Mouse (Mus musculus) left cerebral cortex, adult 8-10 months (tissue): Measurements from ENCODE around the gene Egln1. TPM values are rescaled to one million over a fixed set of nuclear protein-coding genes. Genes with fewer than 3 reads are reported as not detected.

ENCODE experiments used
- DNase-seq, 2 experiments: peaks; one replicate each; pipeline ENCODE4 v3.0.0; 2022; ENCODE audit warnings: low spot score in 2 of 2
- total RNA-seq, 4 experiments: library from RNA; stranded (reverse); gene quantifications; 2 replicates each; pipeline ENCODE4 v1.2.4; 2022

The Egln1 gene
- total RNA-seq = 10 to 100 TPM; 58.3 to 63.5 (median 62.1) TPM

DNA sequence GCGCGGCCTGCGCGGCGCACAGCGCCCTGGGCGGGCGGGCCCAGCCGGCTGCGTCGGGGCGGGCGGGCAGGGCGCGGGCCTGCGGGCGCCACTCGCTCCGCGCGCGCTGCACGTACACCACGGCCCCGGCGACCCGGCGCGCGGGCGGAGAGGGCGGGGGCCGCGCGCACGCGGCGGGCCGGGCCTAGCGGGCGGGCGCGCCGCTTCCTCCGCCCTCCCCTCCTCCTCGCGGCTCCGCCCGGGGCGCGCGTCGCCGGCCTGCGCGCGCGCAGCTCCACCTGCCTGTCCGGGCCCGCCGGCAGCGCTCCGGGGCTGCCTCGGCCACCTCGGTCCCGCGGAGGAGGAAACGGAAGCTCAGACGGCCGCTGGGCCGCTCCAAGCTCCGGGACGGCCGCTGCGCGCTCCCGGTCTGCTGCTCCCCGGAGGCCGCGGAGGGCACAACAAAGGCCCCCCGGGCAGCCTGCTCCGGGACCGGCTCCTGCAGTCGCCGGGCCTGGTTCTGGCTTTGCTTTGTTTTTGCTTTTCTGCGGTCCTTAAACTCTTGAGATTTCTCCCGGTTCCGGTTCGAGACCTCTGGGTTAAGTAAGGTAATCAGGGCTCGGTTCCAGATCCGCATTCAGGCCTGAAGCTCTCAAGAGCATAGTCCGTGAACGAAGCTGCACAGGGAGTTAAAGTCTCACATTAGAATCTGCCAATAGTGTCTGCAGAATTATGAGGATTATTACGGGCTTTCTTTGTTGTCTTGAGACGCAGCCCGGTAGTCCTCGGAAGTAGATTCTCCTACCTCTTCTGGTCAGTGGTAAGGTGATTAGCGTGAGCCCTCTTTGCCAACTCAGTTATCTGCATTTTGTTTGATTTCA, at the start of gene Egln1:
Gene Egln1 (minus strand): TSS at position 116 of the 860 bp plus-strand sequence.
- peak; percentile 45 to 77 for DNase-seq

DNA sequence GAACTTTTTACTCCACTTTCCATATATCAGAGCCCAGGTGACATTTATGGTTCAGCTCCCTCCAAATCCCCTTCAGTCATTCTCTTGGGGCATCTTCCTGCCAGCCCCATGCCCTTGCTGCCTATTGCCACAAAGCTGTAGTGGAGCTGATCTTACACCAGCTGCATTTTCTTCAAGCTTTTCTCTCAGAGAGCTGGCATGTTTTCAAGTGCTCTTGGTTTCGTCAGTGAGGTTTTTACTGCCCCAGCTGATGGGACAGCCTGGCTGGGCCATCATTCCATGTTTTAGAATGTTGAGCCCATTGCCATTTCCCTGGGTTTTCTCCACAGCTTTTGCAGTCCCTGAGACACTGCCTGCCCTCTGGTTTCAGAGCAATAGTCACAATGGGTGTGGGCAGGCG, 46.7 kb upstream of the Egln1 start:
- no peak for DNase-seq

DNA sequence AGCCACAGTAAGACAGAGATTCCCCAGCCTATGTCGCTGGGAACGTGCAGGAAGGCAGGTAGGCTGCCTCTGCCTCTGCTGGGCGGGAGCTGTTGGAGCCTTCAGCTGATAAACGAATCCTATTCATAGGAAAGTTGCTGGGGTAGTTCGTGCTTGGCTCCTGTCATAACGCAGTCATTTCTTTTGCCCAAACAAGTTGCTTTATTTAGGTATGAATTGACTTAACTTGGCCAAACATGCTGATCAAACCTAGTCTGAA, 42.5 kb upstream of the Egln1 start:
- DNase-seq = no peak

DNA sequence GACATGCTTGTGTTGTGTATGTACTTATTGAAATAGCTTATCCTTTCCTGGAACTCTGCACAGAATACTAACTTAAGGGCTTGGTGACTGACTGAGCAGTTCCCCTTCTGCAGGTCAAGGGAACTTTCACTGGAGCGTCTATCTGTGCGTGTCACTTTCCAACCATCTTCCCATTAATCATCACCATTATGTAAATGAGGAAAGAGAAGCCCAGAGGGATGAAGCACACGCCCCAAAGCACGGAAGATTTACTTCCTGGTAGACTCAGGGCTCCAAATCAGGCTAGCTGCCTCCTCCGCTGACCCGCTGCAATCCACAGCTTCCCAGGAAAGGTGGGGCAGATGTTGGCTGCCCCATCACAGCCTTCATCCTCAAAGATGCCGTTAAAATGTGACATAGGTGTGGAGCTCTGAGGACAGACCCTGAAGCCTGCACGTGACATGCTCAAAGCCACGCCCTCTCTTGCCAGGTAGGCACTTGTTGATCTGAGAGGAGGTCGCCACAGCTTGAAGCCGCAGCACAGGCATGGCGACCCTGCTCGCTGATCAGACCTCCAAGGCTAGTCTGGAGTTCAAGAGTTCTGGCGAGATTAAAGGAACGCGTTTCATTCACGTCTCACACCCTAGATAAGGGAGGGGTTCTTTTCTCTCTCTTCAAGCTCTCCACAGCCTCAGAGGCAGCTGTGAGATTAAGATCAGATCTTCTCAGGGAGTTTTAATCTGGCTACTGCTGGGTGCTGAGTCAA, 42.0 kb upstream of the Egln1 start:
- DNase-seq = no peak

DNA sequence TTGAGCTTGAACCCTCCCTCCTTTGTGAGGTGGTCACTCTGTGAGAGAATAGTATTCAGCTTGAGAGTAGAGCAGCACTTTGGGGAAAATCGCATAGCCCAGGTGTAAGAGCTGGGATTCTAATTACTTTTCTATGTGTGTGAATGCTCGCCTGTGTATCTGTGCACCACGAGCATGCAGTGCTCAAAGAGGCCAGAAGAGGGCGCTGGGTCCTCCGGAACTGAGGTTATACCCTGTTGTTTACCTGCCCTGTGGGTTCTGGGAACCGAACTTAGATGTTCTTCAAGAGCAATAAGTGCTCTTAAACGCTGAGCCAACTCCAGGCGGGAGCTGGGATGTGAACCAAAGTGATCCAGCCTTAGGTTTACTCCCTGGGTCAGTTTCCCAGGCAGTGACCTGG, 31.7 kb upstream of the Egln1 start:
- no peak for DNase-seq

DNA sequence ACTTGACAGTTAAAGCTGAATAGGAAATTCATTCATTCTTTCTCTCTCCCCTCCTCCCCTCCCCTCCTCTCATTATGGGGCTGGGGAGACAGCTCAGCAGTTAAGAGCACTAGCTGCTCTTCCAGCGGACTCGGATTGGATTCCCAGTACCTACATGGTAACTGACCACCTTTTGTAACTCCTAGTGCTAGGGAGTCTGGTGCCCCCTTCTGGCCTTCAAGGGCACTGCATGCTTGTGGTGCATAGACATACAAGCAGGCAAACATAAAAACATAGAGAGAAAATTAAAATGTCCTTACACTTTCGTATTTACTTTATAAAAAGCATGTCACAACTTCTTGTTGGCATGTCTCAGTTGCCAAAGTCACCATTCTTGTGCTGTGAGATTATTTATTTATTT, 30.9 kb upstream of the Egln1 start:
- DNase-seq = no peak

DNA sequence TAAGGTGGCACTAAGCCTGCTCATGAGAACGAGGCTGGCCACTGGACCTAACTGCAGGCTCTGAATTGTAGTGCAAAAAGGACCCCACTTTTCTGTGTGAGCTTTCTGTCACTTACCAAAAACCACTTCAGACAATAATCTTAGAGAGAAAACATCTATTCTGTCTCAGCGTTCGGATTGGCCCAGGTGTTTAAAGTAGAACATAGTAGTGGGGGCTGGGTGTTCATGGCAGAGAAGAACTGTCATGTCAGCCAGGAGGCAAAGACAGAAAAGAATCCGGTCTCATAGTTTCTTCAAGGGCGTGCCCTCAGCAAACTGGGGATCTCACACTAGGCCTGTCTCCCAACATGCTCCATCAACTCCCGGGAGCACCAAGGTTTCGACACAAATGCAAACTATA, 28.9 kb upstream of the Egln1 start:
- no peak for DNase-seq

DNA sequence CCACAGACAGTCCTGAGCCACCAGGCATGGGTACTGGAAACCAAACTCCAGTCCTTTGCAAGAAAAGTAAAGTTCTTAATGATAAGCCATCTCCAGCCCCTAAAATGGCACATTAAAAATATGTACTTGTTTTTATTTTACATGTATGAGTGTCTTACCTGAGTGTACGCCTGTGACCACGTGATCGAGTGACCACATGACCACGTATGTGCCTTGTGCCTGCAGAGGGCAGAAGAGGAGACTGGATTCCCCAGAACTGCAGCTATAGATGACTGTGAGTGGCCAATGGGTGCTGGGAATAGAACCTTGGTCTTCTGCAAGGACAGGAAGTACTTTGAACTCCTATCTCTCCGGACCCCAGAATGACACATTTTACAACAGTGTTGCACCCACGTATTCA, 27.1 kb upstream of the Egln1 start:
- DNase-seq = no peak

DNA sequence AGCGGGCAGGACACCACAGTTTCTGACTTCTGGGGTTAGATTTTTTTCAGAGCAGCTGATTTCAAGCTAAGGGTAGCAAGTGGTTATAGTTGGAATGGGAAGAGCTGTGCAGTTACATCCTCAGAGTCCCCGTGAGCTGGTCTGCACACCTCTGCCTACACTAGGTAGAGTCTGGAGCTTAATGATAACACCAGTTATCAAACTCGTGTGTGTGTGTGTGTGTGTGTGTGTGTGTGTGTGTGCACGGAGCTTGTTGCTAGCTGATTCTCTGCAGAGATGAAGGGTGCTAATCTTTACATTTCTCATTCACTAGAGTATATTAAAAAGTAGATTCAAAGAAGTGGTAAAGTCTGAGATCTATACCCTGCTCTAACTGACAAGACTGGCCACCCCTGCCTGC, 25.1 kb upstream of the Egln1 start:
- DNase-seq = no peak

DNA sequence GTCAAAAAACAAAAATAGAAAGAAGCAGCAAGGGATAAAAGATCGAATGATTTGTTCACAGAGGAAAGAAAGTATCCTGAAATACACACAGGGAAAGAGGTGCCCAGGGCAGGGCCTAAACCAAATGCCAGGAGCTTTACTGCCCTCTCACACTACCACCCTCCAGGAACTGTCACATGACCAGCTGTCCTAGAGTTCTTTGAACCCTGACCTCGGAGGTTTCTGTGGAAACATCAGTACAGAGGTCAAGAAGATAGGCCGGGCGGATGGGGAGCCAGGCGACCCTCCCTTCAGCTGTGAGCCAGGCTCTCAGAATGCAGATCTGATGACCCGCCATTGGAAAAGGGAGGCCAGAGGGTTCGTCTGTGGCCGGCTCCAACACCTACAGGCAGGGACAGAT, 24.1 kb upstream of the Egln1 start:
- no peak for DNase-seq

DNA sequence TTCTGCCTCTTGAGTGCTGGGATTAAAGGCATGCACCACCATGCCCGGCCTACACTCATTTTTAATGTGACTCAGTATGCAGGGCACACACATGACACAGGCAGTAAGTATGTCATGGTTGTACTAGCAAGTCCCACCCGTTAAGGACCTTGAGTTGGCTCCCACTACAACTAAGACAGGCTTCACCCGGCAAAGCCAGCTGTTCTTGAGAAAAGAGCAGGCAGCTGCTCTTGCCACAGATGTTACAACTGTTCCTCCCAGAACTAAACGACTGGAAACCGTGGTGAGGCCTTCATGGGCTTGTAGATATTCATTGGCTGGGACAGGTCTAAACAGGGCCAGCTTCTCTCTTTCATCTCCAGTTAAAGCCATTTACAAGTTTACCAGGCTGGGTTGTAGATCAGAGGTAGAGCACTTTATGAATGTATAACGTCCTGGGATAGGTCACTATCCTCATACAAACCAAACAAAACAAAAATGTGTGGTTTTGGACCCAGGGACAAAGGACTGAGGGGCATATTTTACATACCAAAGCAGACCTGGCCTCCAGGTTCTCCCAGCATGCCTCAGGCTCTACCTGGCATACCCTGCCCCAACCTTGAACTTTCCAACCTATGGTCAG, 21.3 kb upstream of the Egln1 start:
- no peak for DNase-seq

DNA sequence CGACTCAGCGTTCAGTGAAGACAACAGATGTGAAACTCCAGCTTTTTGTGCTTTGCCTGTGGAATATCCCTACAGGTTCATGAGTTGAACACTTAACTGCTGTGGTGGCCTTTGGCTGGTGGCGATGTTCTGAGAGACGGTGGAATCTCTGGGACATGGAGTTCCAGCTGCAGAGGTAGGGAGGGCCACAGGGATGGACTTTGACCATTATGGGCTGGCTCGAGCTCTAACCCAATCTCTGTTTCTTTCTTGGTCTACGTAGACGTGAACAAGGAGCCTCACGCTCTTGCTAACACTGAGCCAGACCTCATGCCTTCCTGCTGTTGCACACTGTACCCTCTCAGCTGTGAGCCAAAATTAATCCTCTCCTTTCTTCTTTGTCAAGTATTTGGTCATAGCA, 15.8 kb upstream of the Egln1 start:
- no peak for DNase-seq

DNA sequence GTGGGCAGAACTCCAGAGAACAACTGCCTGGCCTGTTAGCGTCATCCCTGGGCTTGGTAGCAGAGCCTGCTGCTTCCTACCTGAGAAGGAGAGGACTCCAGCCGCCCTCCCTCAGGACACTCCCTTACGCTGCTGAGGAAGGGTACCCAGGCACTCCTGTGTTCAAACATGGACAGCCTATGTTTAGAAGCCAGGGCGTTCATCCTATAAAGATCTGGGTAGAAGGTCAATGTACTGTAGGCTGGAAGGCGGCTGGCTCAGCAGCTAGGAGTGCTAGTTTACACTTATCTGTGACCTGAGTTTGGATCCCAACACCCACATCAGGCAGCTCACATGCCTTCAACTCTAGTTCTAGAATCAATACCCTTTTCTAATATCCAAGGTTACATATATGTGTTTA, 14.1 kb upstream of the Egln1 start:
- no peak for DNase-seq

DNA sequence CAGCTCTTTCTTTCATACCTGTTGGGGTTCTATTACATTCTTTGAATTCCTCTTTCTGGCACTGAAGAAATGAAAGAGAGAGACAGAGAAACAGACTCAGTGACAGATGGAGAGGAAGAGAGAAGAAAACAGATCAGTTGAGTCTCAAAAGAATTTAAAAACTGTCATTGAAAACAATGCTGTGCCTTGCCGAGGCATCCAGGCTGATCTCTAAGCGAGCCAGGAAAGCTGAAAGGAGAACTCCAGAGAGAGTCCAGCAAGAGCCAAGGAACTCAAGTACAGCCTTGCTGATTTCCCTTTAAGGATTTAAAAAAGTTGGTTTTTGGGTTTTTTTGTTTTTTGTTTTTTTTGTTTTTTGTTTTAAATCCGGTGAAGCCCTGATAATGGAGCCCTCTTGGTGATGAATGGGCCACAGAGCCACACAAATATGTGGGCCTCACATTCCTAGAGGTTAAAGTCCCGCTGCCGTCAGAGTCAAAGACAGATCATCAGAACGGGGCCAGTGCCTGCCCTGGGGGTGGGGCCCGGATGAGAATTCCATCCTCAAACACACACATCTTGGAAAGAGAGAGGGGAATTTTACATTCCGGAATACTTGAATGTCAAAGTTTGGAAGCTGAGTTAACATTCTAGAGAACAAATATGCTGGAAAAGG, 11.2 kb upstream of the Egln1 start:
- DNase-seq = no peak

DNA sequence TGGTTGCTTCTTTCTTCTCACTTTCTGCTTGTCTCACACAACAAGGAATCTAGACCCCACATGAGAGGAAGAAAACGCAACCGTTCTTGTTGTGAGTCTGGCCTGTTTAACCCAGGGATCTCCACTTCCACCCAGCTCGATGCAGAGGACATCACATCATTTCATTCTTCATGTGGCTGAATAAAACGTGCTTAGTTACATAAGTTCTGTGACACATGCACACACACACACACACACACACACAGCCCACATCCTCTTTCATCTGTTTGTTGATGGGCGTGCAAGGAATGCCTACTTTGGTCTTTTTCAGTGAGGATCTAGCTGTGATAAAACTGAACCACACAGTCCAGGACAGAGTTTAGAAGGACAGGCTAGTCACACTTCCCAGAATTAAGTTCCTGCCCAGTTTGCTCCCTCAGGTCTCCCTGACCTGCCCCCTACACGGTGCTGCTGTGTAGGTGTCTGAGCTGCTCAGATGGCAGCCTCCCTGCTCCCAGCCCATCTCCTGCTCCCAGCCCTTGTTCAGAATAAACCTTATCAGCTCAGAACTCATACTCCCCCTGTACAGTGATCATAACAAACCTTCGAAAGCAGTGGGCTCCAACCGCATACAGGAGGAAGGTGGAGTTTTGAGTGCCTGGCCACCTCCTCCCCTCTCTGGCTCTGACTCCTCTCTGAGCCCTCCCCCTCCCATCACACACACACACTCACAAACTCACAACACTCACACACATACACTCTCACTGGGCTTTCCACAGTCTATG, 10.5 kb upstream of the Egln1 start:
- DNase-seq = no peak

DNA sequence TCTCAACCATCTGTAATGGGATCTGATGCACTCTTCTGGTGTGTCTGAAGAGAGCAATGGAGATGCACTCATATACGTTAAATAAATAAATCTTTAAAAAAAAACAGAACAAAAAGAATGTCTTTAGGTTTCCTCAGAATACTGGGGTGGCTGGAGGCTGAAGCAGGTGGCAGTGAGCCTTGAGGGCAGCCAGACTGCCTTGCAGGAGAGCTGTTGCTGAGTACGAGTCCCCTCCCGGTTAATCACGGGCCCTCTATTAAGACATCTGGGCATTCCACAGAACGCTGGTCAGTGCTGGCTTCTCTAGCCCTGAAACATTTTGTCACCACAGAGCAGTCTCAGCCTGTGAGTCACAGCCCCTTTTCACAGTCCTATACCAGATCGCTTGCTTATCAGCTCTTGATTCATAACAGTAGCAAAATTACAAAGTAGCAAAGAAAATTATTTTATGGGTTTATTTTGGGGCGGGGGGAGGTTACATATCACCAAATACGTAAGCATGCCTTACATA, 5.5 kb upstream of the Egln1 start:
- DNase-seq = no peak

DNA sequence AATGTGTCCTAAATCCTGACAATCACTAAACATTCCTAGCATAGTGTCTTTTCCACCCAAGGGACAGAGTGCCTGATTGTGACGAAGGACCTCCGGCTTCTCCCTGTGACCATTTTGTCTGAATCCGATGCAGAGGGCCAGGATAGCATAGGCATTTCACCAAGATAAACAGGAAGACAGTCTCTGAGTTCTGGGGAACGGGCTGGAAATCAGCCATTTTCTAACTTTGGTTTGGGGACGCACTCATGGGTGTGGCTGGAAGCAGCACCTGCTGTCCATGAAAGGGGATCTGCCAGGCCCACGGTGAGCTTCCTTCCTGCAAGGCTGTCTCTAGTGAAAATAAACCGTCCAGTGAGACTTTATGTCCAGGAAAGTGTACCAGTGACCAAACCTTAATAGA, 4.1 kb upstream of the Egln1 start:
- DNase-seq = no peak

DNA sequence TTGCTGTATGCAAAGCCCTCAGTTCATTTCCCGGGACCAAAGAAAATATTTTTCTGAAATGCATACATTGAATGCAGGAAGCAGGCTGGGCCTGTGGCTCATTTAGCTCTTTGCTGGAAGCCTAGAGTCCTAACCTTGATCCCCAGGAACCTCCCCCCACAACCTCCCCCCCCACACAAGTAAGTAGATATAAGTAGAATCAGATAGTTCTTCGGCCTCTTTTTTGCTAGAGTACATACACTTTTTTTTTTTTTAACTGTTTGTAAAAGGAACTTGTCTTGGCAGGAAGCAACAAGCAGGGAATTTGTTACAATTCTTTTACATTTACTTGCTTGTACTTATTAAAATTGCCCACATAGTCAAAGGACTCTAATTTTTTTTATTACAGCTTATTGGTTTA, 1.7 kb upstream of the Egln1 start:
- no peak for DNase-seq

DNA sequence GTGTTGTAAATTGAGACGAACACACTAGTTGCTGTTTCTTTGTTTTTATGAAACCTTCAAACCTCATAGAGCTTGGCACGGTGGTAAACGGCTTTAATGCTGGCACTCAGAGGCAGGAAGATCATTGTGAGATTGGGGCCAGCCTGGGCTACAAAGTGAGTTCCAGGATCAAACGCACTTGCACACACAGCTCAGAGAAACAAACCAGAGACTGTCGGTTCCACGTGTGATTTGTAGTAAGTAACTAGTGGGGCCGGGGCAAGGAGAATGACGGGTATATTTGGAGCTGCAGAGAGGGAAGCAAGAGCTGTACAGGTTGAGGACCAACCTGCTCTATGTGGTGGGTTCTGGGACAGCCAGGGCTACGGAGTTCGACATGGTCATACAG, 939 bp upstream of the Egln1 start:
- DNase-seq = no peak

DNA sequence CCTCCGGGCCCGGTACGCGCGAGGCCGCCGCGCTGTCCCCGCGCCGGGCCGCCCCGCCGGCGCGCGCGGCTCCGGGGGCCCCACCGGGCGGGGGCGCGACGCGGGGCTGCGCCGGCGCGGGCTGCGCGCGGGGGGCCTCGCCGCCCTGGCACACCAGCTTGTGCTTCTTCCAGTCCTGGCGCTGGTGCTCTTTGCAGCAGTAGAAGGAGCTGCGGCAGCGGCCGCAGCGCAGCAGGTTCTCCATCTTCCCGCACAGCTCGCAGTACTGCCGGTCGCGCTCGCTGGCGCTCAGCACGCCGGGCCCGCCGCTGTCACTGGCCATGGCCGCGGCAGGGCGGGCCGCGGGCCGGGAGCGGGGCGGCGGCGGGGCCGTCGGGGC, 402 bp downstream of the Egln1 start:
- no peak for DNase-seq
